Mouse (Mus musculus) embryonic fibroblast, embryonic 13.5 days (primary cell): ENCODE measurements around the gene Ppp1r9a.

ENCODE experiments used
- CTCF ChIP-seq: IDR thresholded peaks from 2 replicates; pipeline ENCODE4 v1.5.1; 2011; ENCODE audit warnings: mild to moderate bottlenecking, control low read depth, low read length, moderate library complexity, borderline replicate concordance; ENCODE audit not compliant: insufficient read depth
- POLR2A ChIP-seq: IDR thresholded peaks from 2 replicates; pipeline ENCODE4 v1.6.1; 2011; ENCODE audit warnings: low read depth, mild to moderate bottlenecking, control low read depth, low read length, moderate library complexity

DNA sequence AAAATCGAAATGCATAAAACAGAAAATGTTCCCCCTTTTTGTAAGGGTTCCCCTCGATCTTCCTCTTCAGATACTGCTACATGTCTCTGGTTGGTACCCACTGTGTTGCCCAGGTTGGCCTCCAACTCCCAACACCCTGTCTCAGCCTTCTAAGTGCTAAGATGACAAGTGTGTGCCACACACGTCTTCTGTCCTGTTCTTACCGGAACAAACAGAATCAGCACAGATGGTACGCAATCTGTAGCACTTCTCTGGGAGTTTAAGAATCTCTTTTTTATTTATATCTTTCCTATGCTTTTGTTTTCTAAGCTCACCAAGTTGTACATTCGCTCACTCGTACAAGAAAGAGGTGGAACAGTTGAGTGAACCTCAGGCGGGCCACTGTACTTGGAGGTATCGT lies 37.9 kb downstream of the Ppp1r9a start:
- TF ChIP-seq CTCF = no peak
- no peak for TF ChIP-seq POLR2A
